Mouse (Mus musculus) heart, postnatal 10 days (tissue): ENCODE results near the gene Olfr828. TPM values are rescaled to one million over a fixed set of nuclear protein-coding genes. Genes with fewer than 3 reads are reported as not detected.
A peak's percentile ranks its signal among the peaks of the same experiment; 100 is the strongest.

Experiments used
- DNase-seq, 2 experiments: peaks; one replicate each; pipeline ENCODE4 v3.0.0; 2021
- intact Hi-C: fragments of 180-260 bp; cut with DNase I; formaldehyde crosslinking; loops from one replicate; pipeline ENCODE4 v1.15.1; 2025
- total RNA-seq, 2 experiments: library from RNA; stranded (reverse); gene quantifications; 2 replicates each; pipeline ENCODE4 v1.2.3; 2021

Olfr828 gene
- total RNA-seq, result not detected

DNA sequence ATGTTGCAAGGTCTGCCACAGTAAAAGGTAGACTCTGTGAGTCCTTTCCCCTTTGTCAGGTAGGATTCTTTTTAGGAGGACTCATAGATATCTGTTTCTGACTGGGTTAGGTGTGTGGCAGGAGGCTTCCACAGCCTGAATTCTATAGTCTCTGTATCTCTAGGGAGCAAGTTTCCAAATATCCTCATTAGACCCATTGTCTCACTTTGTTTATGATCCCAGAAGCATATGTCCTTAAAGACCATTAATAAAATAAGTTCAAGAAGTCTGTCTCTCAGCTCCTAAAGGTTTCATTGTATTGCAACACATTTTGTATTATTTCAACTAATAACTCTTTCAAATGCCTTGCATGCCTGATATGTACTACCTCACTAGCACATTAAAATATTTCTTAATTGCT, at the start of gene Olfr828:
Gene Olfr828 (minus strand): TSS at position 101 of the 400 bp plus-strand sequence.
- intact Hi-C loops, result no loop called here
- DNase-seq, result no peak

DNA sequence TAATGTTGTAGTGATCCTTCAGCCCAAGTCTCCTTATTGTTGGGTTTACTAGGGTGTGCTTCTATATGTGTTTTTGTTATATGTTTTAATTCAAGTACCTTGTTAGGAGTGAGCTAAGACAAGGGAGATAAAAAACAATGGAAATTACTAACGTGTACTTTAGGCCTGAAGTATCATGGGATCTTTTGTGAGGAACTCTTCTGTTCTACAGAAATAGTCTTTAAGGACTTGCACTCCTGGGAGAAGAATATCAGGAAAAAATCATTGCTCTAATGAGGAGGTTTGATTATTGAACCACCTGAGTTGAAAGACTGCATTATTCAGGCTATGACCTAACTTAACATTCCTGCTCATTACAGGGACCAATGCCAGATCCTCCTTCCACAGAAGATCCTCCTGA, 35.3 kb upstream of the Olfr828 start, which contains the start of gene Olfr829:
Gene Olfr829 (plus strand): TSS at position 301 of the 400 bp plus-strand sequence.
- DNase-seq, result no peak

DNA sequence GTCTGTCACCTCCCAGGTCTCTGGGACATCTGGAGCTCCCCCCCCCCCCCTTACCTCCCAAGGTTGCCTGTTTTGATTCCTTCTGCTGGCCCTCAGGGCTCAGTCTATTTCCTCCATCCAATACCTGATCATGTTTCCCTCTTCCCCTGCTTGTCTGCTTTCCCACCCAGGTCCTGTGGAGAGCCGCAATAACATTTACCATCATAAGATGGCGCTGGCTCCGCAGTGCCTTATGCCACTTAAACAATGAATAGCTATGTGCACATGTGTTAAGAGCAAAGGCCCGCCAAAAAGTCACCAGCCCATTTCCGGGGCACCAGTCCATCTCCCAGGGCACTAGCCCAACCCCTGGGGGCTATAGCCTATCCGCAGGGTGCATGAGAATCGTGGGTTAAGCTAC, 34.0 kb downstream of the Olfr828 start:
- intact Hi-C loops, result no loop called here
- no peak for DNase-seq

More for the DNA sequence above, 35.3 kb upstream of the Olfr828 start, which contains the start of gene Olfr829:
- intact Hi-C loops, result no loop called here

DNA sequence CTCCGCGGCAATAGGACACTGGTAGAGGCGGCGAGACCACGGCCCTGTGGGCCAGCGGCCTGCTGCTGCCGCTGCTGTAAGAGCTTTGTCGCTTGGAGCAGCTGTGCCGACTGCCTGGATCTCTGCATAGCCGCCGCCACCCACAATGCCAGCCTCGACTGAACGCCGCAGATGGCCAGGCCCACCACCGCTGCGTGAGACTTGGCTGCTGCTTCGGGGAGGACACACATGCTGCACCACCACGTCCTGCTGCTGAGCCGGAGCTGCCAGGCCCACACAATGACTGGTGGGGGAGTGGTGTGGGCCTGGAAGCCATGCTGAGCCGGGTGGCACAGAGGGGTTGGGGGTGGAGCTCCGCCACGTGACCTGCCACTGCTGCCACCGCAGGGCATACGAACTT, 39.9 kb downstream of the Olfr828 start:
- DNase-seq, result peak in 1 of 2 experiments; percentile 1
- intact Hi-C loops, result no loop called here

DNA sequence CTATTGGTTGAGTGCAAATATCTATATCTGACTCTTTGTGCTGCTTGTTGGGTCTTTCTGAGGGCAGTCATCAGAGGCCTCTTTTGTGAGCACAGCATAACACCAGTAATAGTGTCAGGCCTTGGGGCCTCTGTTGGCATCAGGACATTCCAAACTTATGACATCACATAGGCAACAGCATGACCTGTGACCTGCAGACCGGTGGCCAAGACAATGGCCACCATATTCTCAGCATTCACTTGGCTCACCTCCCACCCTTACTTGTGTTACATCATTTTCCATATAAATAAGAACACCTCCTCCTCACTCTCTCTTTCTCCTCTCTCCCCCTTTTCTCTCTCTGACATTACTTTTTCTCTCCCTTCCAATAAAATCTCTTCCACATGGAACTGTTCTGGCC, 40.3 kb downstream of the Olfr828 start:
- intact Hi-C loops, result no loop called here

More for the DNA sequence above, 40.3 kb downstream of the Olfr828 start:
- no peak for DNase-seq

Other genes starting within 250 kb of the Olfr828 start
- gene Muc16, start 145.0 kb downstream of the Olfr828 start, total RNA-seq, result 1 to 10 TPM; 7.6 to 9.5 TPM
- gene Olfr24, start 55.5 kb downstream of the Olfr828 start, total RNA-seq, result not detected
- not detected for gene Olfr829, start 35.4 kb upstream of the Olfr828 start, total RNA-seq
- gene Olfr830, start 55.2 kb upstream of the Olfr828 start, total RNA-seq, result not detected
- not detected for gene Olfr832, start 117.6 kb upstream of the Olfr828 start, total RNA-seq
- gene Olfr834, start 168.5 kb upstream of the Olfr828 start, total RNA-seq, result not detected
- not detected for gene Olfr835, start 213.2 kb upstream of the Olfr828 start, total RNA-seq